Mouse (Mus musculus): ENCODE measurements at regions not wholly inside any gene's neighbourhood (a gene's known extent, or its start where the extent isn't known, plus 50 kb on each side); places are given as distances from the start of the nearest gene placed in this dataset.
"Not testable (repeated sequence)": the region's sequence is repeated elsewhere in the genome, so short reads cannot be mapped to it uniquely, and the experiment has no call there.

DNA sequence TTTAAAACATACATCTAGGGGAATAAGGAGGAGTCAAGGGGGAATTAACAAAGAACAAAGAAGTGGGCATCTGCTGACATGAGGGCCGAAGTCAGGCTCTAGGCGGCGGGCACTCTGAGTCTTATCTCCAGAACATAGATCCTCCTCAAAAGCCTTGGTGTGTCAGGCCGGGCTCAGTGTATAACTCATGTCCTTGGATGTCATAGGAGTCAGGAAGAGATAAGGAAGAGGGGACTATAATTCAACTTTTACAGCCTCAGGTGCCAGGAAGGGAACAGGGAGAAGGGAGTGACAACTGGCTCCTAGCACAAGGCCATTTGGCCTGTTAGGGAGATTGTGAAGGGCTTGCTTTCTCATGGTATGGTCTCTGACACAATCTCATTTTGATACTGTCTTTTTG is 185.9 kb upstream of the Ube2e2 start:
- peak in 1 of 2 experiments; percentile 5 for DNase-seq (ENCODE audit: low spot score in 2 of 2)

DNA sequence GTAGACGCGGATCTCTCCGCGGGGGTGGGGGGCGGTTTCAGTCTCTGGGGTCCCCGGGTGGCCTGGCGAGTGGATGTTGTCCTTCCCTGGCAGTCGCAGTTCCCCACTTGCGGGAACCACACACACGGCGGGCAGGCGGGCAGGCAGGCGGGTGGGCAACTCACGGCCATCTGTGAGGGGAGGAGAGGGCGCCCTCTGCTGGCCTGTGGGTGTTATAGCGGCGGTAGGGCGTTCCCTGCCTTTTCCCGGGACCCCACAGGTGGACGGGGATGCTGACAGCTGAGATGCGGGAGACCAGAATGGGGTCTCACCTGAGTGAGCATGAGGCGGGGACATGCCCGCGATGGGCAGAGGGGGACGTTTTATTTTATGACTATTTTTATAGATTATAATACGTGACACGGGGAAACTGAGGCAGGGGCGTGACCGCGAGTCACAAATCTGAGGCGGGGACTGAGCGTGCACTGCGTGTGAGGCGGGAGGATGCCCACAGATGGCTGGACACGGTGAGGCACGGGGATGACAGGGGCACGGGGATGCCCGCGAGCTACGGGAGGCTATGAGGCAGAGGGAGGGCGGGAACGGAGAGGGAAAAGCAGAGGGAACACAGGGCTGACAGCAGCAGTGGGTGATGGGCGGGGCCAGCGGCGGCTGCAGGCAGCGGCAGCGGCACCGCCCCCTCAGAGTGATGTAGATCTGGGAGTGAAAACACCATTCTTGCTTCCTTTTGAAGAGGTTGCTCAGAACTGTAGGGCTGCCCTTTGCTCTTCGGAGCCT is 148.1 kb upstream of the Ube2e2 start:
- peak; percentile 41 to 53 for DNase-seq (ENCODE audit: low spot score in 2 of 2)

DNA sequence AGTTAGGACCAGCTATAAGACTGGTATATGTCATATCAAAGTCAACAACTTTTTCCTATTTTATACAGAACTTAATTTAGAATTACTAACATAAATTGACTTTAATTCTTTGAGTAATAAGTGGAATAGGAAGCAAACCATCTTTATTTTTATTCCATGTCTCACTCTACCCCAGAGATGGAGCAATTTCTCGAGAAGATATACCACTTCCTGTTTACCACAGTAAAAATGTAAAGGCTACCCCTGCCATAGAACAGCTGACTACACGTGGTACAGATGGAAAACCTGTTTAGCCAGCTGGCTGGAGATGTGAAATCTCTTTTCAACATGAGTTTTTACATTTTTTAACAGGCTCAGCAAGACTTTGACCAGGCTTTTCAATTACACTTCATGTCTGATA is 126.0 kb upstream of the Ube2e2 start:
- no peak for DNase-seq (ENCODE audit: low spot score in 2 of 2)

DNA sequence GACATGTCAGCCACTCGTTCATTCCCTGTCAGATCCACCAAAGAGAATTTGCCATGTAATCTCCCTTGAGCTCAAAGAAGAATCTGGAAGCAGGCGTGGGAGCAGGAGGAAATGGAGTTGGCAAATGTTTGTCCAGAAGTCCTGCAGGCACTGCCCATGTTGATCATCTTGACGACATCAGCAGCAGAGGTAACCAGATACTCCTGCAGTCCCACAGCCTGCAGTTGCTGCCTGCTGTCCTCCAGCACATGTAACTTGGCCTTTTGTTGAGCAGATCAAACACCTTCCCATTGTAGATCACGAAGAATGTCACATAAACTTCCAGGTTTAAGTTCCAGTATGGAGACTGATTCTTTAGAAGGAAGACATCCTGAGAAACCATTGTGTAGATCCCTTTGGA is 121.3 kb upstream of the Ube2e2 start:
- no peak for DNase-seq (ENCODE audit: low spot score in 2 of 2)

DNA sequence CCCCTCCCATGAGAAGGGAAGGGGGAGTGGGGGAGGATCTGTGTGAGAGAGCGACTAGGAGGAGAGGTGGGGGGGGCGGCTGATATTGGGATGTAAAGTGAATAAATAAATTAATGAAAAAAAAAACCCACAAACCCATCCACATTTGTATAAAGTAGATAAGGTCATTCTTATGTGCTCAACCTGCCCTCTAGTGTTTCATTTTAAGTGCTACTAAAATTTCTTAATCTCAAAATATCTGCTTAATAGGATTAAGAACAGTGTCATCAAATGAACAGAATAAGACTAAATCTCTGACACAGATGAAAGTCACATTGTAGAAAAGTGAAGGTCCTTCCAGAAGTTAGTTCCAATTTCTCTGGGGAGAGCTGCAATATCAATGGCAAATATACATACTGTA is 119.5 kb upstream of the Ube2e2 start:
- not testable (repeated sequence) for DNase-seq (ENCODE audit: low spot score in 2 of 2)

DNA sequence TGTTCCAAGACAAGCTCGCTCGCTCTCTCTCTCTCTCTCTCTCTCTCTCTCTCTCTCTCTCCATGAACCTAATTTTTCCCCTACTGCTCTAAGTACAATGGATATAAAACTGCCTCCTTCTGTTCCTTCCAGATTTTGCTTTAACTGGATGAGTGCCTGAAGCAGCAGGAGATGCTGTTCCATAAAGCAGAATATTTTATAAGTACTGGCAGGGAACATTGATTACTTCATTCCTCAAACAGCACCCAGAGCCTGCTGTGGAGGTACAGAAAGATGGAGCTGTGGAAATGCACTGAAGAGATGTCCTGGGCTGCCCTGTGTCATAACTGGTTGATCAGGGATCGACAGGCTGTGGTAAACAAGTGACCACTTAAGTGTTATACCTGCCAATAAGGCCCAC is 89.8 kb upstream of the Ube2e2 start:
- no peak for DNase-seq (ENCODE audit: low spot score in 2 of 2)

DNA sequence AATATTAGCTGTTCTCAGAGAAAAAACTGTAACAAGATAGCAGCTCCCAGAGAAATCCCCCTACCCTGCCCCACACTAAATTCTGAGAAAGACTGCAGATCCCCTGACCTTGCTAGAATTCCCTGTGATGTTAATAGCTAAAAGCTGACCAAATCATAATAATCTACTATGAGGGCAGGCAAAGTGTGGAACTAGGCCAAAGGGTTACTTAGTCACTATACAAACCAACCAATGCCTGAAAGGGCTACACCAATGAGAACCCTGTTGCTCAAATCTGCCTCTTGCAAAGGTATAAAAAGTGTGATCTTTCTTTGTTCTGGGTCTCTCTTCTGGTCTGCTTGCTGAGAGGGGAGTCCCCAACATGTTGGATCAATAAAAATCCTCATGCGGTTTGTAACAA is 69.8 kb upstream of the Ube2e2 start:
- no peak for DNase-seq (ENCODE audit: low spot score in 2 of 2)

DNA sequence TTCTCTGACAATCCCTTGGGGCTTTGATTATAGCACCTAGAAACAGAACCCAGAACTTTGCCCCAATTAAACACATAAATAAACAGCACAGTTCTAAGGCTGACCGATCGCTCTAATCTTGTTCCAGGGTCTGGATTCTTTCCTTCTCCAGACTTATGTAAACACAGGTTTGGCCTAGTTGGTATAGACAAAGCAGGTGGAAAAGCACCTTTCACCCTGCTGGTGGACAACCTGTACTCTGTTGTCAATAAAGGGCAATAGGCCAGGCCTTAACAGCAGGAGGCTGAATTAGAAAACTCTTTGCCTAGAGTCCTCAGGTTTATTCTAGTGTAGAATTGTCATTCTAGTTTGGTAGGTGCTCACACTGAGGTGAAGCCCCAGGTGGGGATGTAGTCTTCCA is 69.2 kb upstream of the Ube2e2 start:
- DNase-seq (ENCODE audit: low spot score in 2 of 2), result no peak
